Mouse (Mus musculus): Measurements from ENCODE around the gene Cpeb1. TPM values are rescaled to one million over a fixed set of nuclear protein-coding genes. Genes with fewer than 3 reads are reported as not detected.

Cpeb1 gene
- polyA plus RNA-seq, 1 experiment from 2014 or later: 1.7 TPM

GRCm38 (mm10) chr7:81343831-81344230 is 111.4 kb downstream of the Cpeb1 start:
- WGBS: 6% methylated on average over 10 of the region's 10 CpGs
- no peak for DNase-seq (ENCODE audit: low spot score)
- H3K27ac ChIP-seq (ENCODE audit: low read length): no peak overlapping the region
- peaks cover 4% of the 10 kb centered on the region; the same call in 1 of the 2 replicates for H3K4me1 ChIP-seq (ENCODE audit: insufficient read depth, low read depth, low read length)
- peaks cover 15% of the 10 kb centered on the region for H3K36me3 ChIP-seq (ENCODE audit: insufficient read depth, low read length)
- ATAC-seq: no peak
- H3K9me3 ChIP-seq (ENCODE audit: low read length): no peaks in the 10 kb centered on the region
- H3K9ac ChIP-seq (replicated peaks; ENCODE audit: low read depth): peak overlapping the region; percentile 98
- H3K4me3 ChIP-seq (ENCODE audit: low read depth, low read length): peak overlapping the region; percentile 79
- no peaks in the 10 kb centered on the region for H3K27me3 ChIP-seq (replicated peaks; ENCODE audit: insufficient read depth, low read length)
- H3K4me2 ChIP-seq (replicated peaks; ENCODE audit: low read depth, low read length): peak overlapping the region; percentile 70
- TF ChIP-seq EP300 (IDR thresholded peaks at IDR 0.05): no peak
- TF ChIP-seq CTCF (IDR thresholded peaks at IDR 0.05): no peak

GRCm38 (mm10) chr7:81343316-81343715 is 111.9 kb downstream of the Cpeb1 start:
- DNase-seq (ENCODE audit: low spot score): peak; percentile 20
- Histone ChIP-seq H3K9me3 (ENCODE audit: low read length) (no peaks in the 10 kb centered on the region), H3K4me1 (ENCODE audit: insufficient read depth, low read depth, low read length) (peaks cover 4% of the 10 kb centered on the region; the same call in 1 of the 2 replicates), H3K27me3 (replicated peaks; ENCODE audit: insufficient read depth, low read length) (no peaks in the 10 kb centered on the region), H3K9ac (replicated peaks; ENCODE audit: low read depth) (peak overlapping the region; percentile 98), H3K36me3 (ENCODE audit: insufficient read depth, low read length) (peaks cover 15% of the 10 kb centered on the region), H3K4me2 (replicated peaks; ENCODE audit: low read depth, low read length) (peak overlapping the region; percentile 70), H3K4me3 (ENCODE audit: low read depth, low read length) (0 out of 2 replicates have a peak overlapping the region, but pooled peaks have one; percentile 79), H3K27ac (ENCODE audit: low read length) (no peak overlapping the region)
- no peak for TF ChIP-seq EP300 (IDR thresholded peaks at IDR 0.05)
- no peak for TF ChIP-seq CTCF (IDR thresholded peaks at IDR 0.05)
- no peak for ATAC-seq
- 22% methylated on average over 8 of the region's 8 CpGs for WGBS

GRCm38 (mm10) chr7:81342356-81343094 is 112.7 kb downstream of the Cpeb1 start:
- DNase-seq (ENCODE audit: low spot score): no peak
- ATAC-seq: no peak
- H3K27me3 ChIP-seq (replicated peaks; ENCODE audit: insufficient read depth, low read length): no peaks in the 10 kb centered on the region
- peaks cover 4% of the 10 kb centered on the region; the same call in 1 of the 2 replicates for H3K4me1 ChIP-seq (ENCODE audit: insufficient read depth, low read depth, low read length)
- H3K36me3 ChIP-seq (ENCODE audit: insufficient read depth, low read length): peaks cover 15% of the 10 kb centered on the region
- H3K4me2 ChIP-seq (replicated peaks; ENCODE audit: low read depth, low read length): 0 out of 2 replicates have a peak overlapping the region, but pooled peaks have one; percentile 17
- H3K4me3 ChIP-seq (ENCODE audit: low read depth, low read length): no peak overlapping the region
- H3K27ac ChIP-seq (ENCODE audit: low read length): no peak overlapping the region
- WGBS: 55% methylated on average over 8 of the region's 8 CpGs
- H3K9ac ChIP-seq (replicated peaks; ENCODE audit: low read depth): 0 out of 2 replicates have a peak overlapping the region, but pooled peaks have one; percentile 9
- TF ChIP-seq EP300 (IDR thresholded peaks at IDR 0.05): no peak
- no peak for TF ChIP-seq CTCF (IDR thresholded peaks at IDR 0.05)
- H3K9me3 ChIP-seq (ENCODE audit: low read length): no peaks in the 10 kb centered on the region

- H3K9me3 ChIP-seq (ENCODE audit: low read length): no peaks in the 10 kb centered on the region
- peaks cover 4% of the 10 kb centered on the region; the same call in 1 of the 2 replicates for H3K4me1 ChIP-seq (ENCODE audit: insufficient read depth, low read depth, low read length)
- DNase-seq (ENCODE audit: low spot score) (peak; percentile 47), ATAC-seq (no peak)
- TF ChIP-seq EP300 (IDR thresholded peaks at IDR 0.05) (no peak), CTCF (IDR thresholded peaks at IDR 0.05) (peak; percentile 73)
- WGBS: 28% methylated on average over 3 of the region's 3 CpGs
- H3K27me3 ChIP-seq (replicated peaks; ENCODE audit: insufficient read depth, low read length): no peaks in the 10 kb centered on the region
- no peak overlapping the region for H3K4me2 ChIP-seq (replicated peaks; ENCODE audit: low read depth, low read length)
- no peak overlapping the region for H3K4me3 ChIP-seq (ENCODE audit: low read depth, low read length)
- no peak overlapping the region for H3K27ac ChIP-seq (ENCODE audit: low read length)
- no peak overlapping the region; the same call in 1 of the 2 replicates for H3K9ac ChIP-seq (replicated peaks; ENCODE audit: low read depth)
- H3K36me3 ChIP-seq (ENCODE audit: insufficient read depth, low read length): peaks cover 15% of the 10 kb centered on the region
Measured at GRCm38 (mm10) chr7:81341563-81341962, 113.7 kb downstream of the Cpeb1 start.

- 78% methylated on average over 4 of the region's 4 CpGs for WGBS
- no peak for ATAC-seq
- Histone ChIP-seq H3K4me2 (replicated peaks; ENCODE audit: low read depth, low read length) (no peak overlapping the region), H3K4me3 (ENCODE audit: low read depth, low read length) (no peak overlapping the region), H3K4me1 (ENCODE audit: insufficient read depth, low read depth, low read length) (peaks cover 4% of the 10 kb centered on the region; the same call in 1 of the 2 replicates), H3K9me3 (ENCODE audit: low read length) (no peaks in the 10 kb centered on the region), H3K27ac (ENCODE audit: low read length) (no peak overlapping the region), H3K9ac (replicated peaks; ENCODE audit: low read depth) (no peak overlapping the region), H3K36me3 (ENCODE audit: insufficient read depth, low read length) (peaks cover 15% of the 10 kb centered on the region), H3K27me3 (replicated peaks; ENCODE audit: insufficient read depth, low read length) (no peaks in the 10 kb centered on the region)
- TF ChIP-seq EP300 (IDR thresholded peaks at IDR 0.05): no peak
- TF ChIP-seq CTCF (IDR thresholded peaks at IDR 0.05): peak; percentile 85
- peak; percentile 56 for DNase-seq (ENCODE audit: low spot score)
Measured at GRCm38 (mm10) chr7:81339783-81340182, 115.5 kb downstream of the Cpeb1 start.

- peaks cover 16% of the 10 kb centered on the region for H3K36me3 ChIP-seq (ENCODE audit: insufficient read depth, low read length)
- DNase-seq (ENCODE audit: low spot score): no peak
- H3K27ac ChIP-seq (ENCODE audit: low read length): no peak overlapping the region
- no peaks in the 10 kb centered on the region for H3K4me1 ChIP-seq (ENCODE audit: insufficient read depth, low read depth, low read length)
- no peaks in the 10 kb centered on the region for H3K27me3 ChIP-seq (replicated peaks; ENCODE audit: insufficient read depth, low read length)
- H3K9ac ChIP-seq (replicated peaks; ENCODE audit: low read depth): no peak overlapping the region
- no peak for TF ChIP-seq EP300 (IDR thresholded peaks at IDR 0.05)
- TF ChIP-seq CTCF (IDR thresholded peaks at IDR 0.05): no peak
- 81% methylated on average over 3 of the region's 3 CpGs for WGBS
- no peak for ATAC-seq
- H3K9me3 ChIP-seq (ENCODE audit: low read length): no peaks in the 10 kb centered on the region
- H3K4me2 ChIP-seq (replicated peaks; ENCODE audit: low read depth, low read length): no peak overlapping the region
- no peak overlapping the region for H3K4me3 ChIP-seq (ENCODE audit: low read depth, low read length)
Measured at GRCm38 (mm10) chr7:81338522-81338873, 116.8 kb downstream of the Cpeb1 start.
